Mouse (Mus musculus) retina, adult 2 months (tissue): Measurements from ENCODE around the gene Creb3l2.
"Not testable (repeated sequence)": the region's sequence is repeated elsewhere in the genome, so short reads cannot be mapped to it uniquely, and the experiment has no call there.

ENCODE experiments used
- DNase-seq: peaks from one replicate; pipeline ENCODE4 v3.0.0-alpha.2; 2012; ENCODE audit warnings: low read depth, low spot score

The Creb3l2 gene

GRCm38 (mm10) chr6:37442041-37442667 lies at the start of gene Creb3l2:
Gene Creb3l2 (minus strand): TSS chr6:37442146.
- DNase-seq = peak; percentile 98

GRCm38 (mm10) chr6:37486502-37486901 lies 44.6 kb upstream of the Creb3l2 start:
- no peak for DNase-seq

GRCm38 (mm10) chr6:37484588-37485070 lies 42.7 kb upstream of the Creb3l2 start:
- DNase-seq = no peak

GRCm38 (mm10) chr6:37483262-37483661 lies 41.3 kb upstream of the Creb3l2 start:
- DNase-seq = no peak

GRCm38 (mm10) chr6:37481147-37481546 lies 39.2 kb upstream of the Creb3l2 start:
- DNase-seq = no peak

- no peak for DNase-seq
Measured at GRCm38 (mm10) chr6:37480008-37480407, 38.1 kb upstream of the Creb3l2 start.

- no peak for DNase-seq
Measured at GRCm38 (mm10) chr6:37478481-37478880, 36.5 kb upstream of the Creb3l2 start.

GRCm38 (mm10) chr6:37473674-37474342 lies 31.9 kb upstream of the Creb3l2 start:
- DNase-seq = no peak

GRCm38 (mm10) chr6:37470216-37470615 lies 28.3 kb upstream of the Creb3l2 start:
- no peak for DNase-seq

- no peak for DNase-seq
Measured at GRCm38 (mm10) chr6:37465847-37466246, 23.9 kb upstream of the Creb3l2 start.

- no peak for DNase-seq
Measured at GRCm38 (mm10) chr6:37465356-37465755, 23.4 kb upstream of the Creb3l2 start.

- DNase-seq = no peak
Measured at GRCm38 (mm10) chr6:37464585-37464984, 22.6 kb upstream of the Creb3l2 start.

GRCm38 (mm10) chr6:37463517-37464482 lies 21.9 kb upstream of the Creb3l2 start:
- peak; percentile 56 for DNase-seq

- no peak for DNase-seq
Measured at GRCm38 (mm10) chr6:37460681-37461080, 18.7 kb upstream of the Creb3l2 start.

GRCm38 (mm10) chr6:37459656-37460055 lies 17.7 kb upstream of the Creb3l2 start:
- DNase-seq = not testable (repeated sequence)

- DNase-seq = no peak
Measured at GRCm38 (mm10) chr6:37457990-37458655, 16.2 kb upstream of the Creb3l2 start.

GRCm38 (mm10) chr6:37455540-37455939 lies 13.6 kb upstream of the Creb3l2 start:
- no peak for DNase-seq

GRCm38 (mm10) chr6:37453047-37453446 lies 11.1 kb upstream of the Creb3l2 start:
- DNase-seq = no peak

- no peak for DNase-seq
Measured at GRCm38 (mm10) chr6:37451664-37452063, 9.7 kb upstream of the Creb3l2 start.

- DNase-seq = peak; percentile 38
Measured at GRCm38 (mm10) chr6:37447704-37448466, 5.9 kb upstream of the Creb3l2 start.

GRCm38 (mm10) chr6:37442781-37443180 lies 835 bp upstream of the Creb3l2 start:
- no peak for DNase-seq
